Mouse (Mus musculus) midbrain, embryonic 15.5 days (tissue): ENCODE measurements around the gene G430095P16Rik. TPM values are rescaled to one million over a fixed set of nuclear protein-coding genes. Genes with fewer than 3 reads are reported as not detected.

ENCODE experiments used
- ATAC-seq: fragments of 200-750 bp; cut with Nextera tagmentation; replicated peaks from 2 replicates; pipeline ENCODE4 v1.8.0; 2017; ENCODE audit warnings: moderate TSS enrichment
- H3K27ac ChIP-seq: fragments of 300-500 bp; sonication (generic); 2 replicates; pipeline ENCODE4 v1.5.1; 2015; ENCODE audit warnings: mild to moderate bottlenecking, inconsistent platforms
- H3K27me3 ChIP-seq: fragments of 300-500 bp; sonication (generic); replicated peaks from 2 replicates; pipeline ENCODE4 v1.6.1; 2015; ENCODE audit warnings: inconsistent platforms
- H3K36me3 ChIP-seq: fragments of 300-500 bp; sonication (generic); replicated peaks from 2 replicates; pipeline ENCODE4 v1.6.1; 2015; ENCODE audit warnings: inconsistent platforms
- H3K4me1 ChIP-seq: fragments of 300-500 bp; sonication (generic); 2 replicates; pipeline ENCODE4 v1.6.1; 2015; ENCODE audit warnings: inconsistent platforms
- H3K4me2 ChIP-seq: fragments of 300-500 bp; sonication (generic); 2 replicates; pipeline ENCODE4 v1.6.1; 2015; ENCODE audit warnings: inconsistent platforms, mild to moderate bottlenecking, moderate library complexity
- H3K4me3 ChIP-seq: fragments of 300-500 bp; sonication (generic); 2 replicates; pipeline ENCODE4 v1.5.1; 2015; ENCODE audit warnings: mild to moderate bottlenecking, inconsistent platforms
- H3K9ac ChIP-seq: fragments of 300-500 bp; sonication (generic); 2 replicates; pipeline ENCODE4 v1.6.1; 2015; ENCODE audit warnings: mild to moderate bottlenecking, inconsistent platforms
- H3K9me3 ChIP-seq: fragments of 300-500 bp; sonication (generic); 2 replicates; pipeline ENCODE4 v1.6.1; 2016; ENCODE audit warnings: inconsistent platforms
- WGBS: fragments of 180-500 bp; shearing (Covaris S2); methylation state at CpG from one replicate; pipeline ENCODE4 v1.1.7; 2015; ENCODE audit warnings: mixed read lengths; 5-methylcytosine and 5-hydroxymethylcytosine counted together
- polyA plus RNA-seq: library from polyadenylated mRNA; unstranded; fragments of >200 nt; fragmentation: Nextera tagmentation; extraction: Ambion mirVana; gene quantifications from 2 replicates; pipeline ENCODE4 v1.2.1, GENCODE M21; 2015

G430095P16Rik gene
- polyA plus RNA-seq, 1 experiment from 2014 or later: 0.97 TPM

GRCm38 (mm10) chr8:84704867-84705831 is 17.7 kb upstream of the G430095P16Rik start:
- Histone ChIP-seq H3K9ac (no peak overlapping the region), H3K4me3 (peak overlapping the region; percentile 13), H3K9me3 (no peaks in the 10 kb centered on the region), H3K36me3 (no peaks in the 10 kb centered on the region), H3K4me2 (peak overlapping the region; percentile 36), H3K27ac (peak overlapping the region; percentile 61), H3K4me1 (peaks cover 55% of the 10 kb centered on the region), H3K27me3 (peaks cover 68% of the 10 kb centered on the region)
- WGBS: under 1% methylated on average over 59 of the region's 61 CpGs
- no peak for ATAC-seq

- Histone ChIP-seq H3K27me3 (peaks cover 67% of the 10 kb centered on the region), H3K27ac (peak overlapping the region; percentile 75; the same call in 1 of the 2 replicates), H3K4me1 (peaks cover 58% of the 10 kb centered on the region), H3K9me3 (no peaks in the 10 kb centered on the region), H3K4me3 (peak overlapping the region; percentile 13), H3K9ac (no peak overlapping the region), H3K36me3 (no peaks in the 10 kb centered on the region), H3K4me2 (peak overlapping the region; percentile 36)
- ATAC-seq: no peak
- 4% methylated on average over 12 of the region's 12 CpGs for WGBS
Measured at GRCm38 (mm10) chr8:84705960-84706359, 16.8 kb upstream of the G430095P16Rik start.

GRCm38 (mm10) chr8:84706610-84707266 is 16.1 kb upstream of the G430095P16Rik start:
- Histone ChIP-seq H3K4me3 (no peak overlapping the region), H3K9ac (no peak overlapping the region), H3K9me3 (no peaks in the 10 kb centered on the region), H3K27me3 (peaks cover 59% of the 10 kb centered on the region), H3K36me3 (no peaks in the 10 kb centered on the region), H3K27ac (peak overlapping the region; percentile 75), H3K4me2 (peak overlapping the region; percentile 27), H3K4me1 (peaks cover 61% of the 10 kb centered on the region)
- ATAC-seq: no peak
- WGBS: 6% methylated on average over 41 of the region's 45 CpGs

GRCm38 (mm10) chr8:84707267-84707883 is 15.4 kb upstream of the G430095P16Rik start:
- Histone ChIP-seq H3K4me2 (peak overlapping the region; percentile 27), H3K27me3 (peaks cover 53% of the 10 kb centered on the region), H3K4me1 (peaks cover 67% of the 10 kb centered on the region)

GRCm38 (mm10) chr8:84708071-84708541 is 14.7 kb upstream of the G430095P16Rik start:
- no peak overlapping the region for H3K4me3 ChIP-seq
- peak overlapping the region; percentile 23; the same call in 1 of the 2 replicates for H3K4me2 ChIP-seq
- no peak overlapping the region for H3K9ac ChIP-seq
- H3K4me1 ChIP-seq: peaks cover 72% of the 10 kb centered on the region
- WGBS: 2% methylated on average over 15 of the region's 15 CpGs
- H3K9me3 ChIP-seq: no peaks in the 10 kb centered on the region
- H3K27me3 ChIP-seq: peaks cover 45% of the 10 kb centered on the region
- H3K36me3 ChIP-seq: no peaks in the 10 kb centered on the region
- peak overlapping the region; percentile 75 for H3K27ac ChIP-seq
- ATAC-seq: no peak

More at GRCm38 (mm10) chr8:84707267-84707883, 15.4 kb upstream of the G430095P16Rik start:
- H3K9me3 ChIP-seq: no peaks in the 10 kb centered on the region
- H3K36me3 ChIP-seq: no peaks in the 10 kb centered on the region
- H3K9ac ChIP-seq: no peak overlapping the region
- H3K27ac ChIP-seq: peak overlapping the region; percentile 75
- 8% methylated on average over 22 of the region's 22 CpGs for WGBS
- no peak overlapping the region for H3K4me3 ChIP-seq
- no peak for ATAC-seq

- H3K27ac ChIP-seq: peak overlapping the region; percentile 75
- H3K36me3 ChIP-seq: no peaks in the 10 kb centered on the region
- H3K27me3 ChIP-seq: peaks cover 38% of the 10 kb centered on the region
- no peak overlapping the region for H3K4me2 ChIP-seq
- peak; percentile 73 for ATAC-seq
- WGBS: 12% methylated on average over 12 of the region's 12 CpGs
- H3K9me3 ChIP-seq: no peaks in the 10 kb centered on the region
- no peak overlapping the region for H3K4me3 ChIP-seq
- H3K4me1 ChIP-seq: peaks cover 80% of the 10 kb centered on the region
- no peak overlapping the region for H3K9ac ChIP-seq
Measured at GRCm38 (mm10) chr8:84708774-84709475, 13.9 kb upstream of the G430095P16Rik start.

- H3K4me1 ChIP-seq: peaks cover 78% of the 10 kb centered on the region
- 94% methylated on average over 1 of the region's 1 CpGs for WGBS
- H3K27me3 ChIP-seq: peaks cover 35% of the 10 kb centered on the region
- H3K27ac ChIP-seq: peak overlapping the region; percentile 75
- no peak for ATAC-seq
- no peak overlapping the region for H3K4me3 ChIP-seq
- no peak overlapping the region for H3K9ac ChIP-seq
- H3K4me2 ChIP-seq: no peak overlapping the region
- no peaks in the 10 kb centered on the region for H3K9me3 ChIP-seq
- no peaks in the 10 kb centered on the region for H3K36me3 ChIP-seq
Measured at GRCm38 (mm10) chr8:84709931-84710330, 12.9 kb upstream of the G430095P16Rik start.

GRCm38 (mm10) chr8:84711312-84711711 is 11.5 kb upstream of the G430095P16Rik start:
- 36% methylated on average over 3 of the region's 3 CpGs for WGBS

GRCm38 (mm10) chr8:84711933-84712758 is 10.7 kb upstream of the G430095P16Rik start:
- peaks cover 21% of the 10 kb centered on the region for H3K27me3 ChIP-seq
- H3K4me2 ChIP-seq: no peak overlapping the region
- H3K9me3 ChIP-seq: no peaks in the 10 kb centered on the region
- 12% methylated on average over 11 of the region's 11 CpGs for WGBS
- no peak overlapping the region for H3K9ac ChIP-seq
- ATAC-seq: peak; percentile 79
- no peaks in the 10 kb centered on the region for H3K36me3 ChIP-seq
- H3K4me3 ChIP-seq: no peak overlapping the region
- H3K27ac ChIP-seq: peak overlapping the region; percentile 73
- H3K4me1 ChIP-seq: peaks cover 68% of the 10 kb centered on the region

More at GRCm38 (mm10) chr8:84711312-84711711, 11.5 kb upstream of the G430095P16Rik start:
- Histone ChIP-seq H3K4me3 (no peak overlapping the region), H3K9ac (no peak overlapping the region), H3K27ac (peak overlapping the region; percentile 73), H3K36me3 (no peaks in the 10 kb centered on the region), H3K27me3 (peaks cover 27% of the 10 kb centered on the region), H3K4me2 (no peak overlapping the region), H3K4me1 (peaks cover 75% of the 10 kb centered on the region), H3K9me3 (no peaks in the 10 kb centered on the region)
- ATAC-seq: no peak

- no peak overlapping the region for H3K4me2 ChIP-seq
- H3K9me3 ChIP-seq: no peaks in the 10 kb centered on the region
- H3K4me3 ChIP-seq: no peak overlapping the region
- 7% methylated on average over 3 of the region's 3 CpGs for WGBS
- no peak overlapping the region for H3K9ac ChIP-seq
- H3K27ac ChIP-seq: peak overlapping the region; percentile 78
- no peaks in the 10 kb centered on the region for H3K36me3 ChIP-seq
- peaks cover 15% of the 10 kb centered on the region for H3K27me3 ChIP-seq
- peaks cover 63% of the 10 kb centered on the region for H3K4me1 ChIP-seq
- no peak for ATAC-seq
Measured at GRCm38 (mm10) chr8:84712759-84713120, 10.1 kb upstream of the G430095P16Rik start.

- 49% methylated on average over 4 of the region's 4 CpGs for WGBS
Measured at GRCm38 (mm10) chr8:84713381-84713780, 9.4 kb upstream of the G430095P16Rik start.

More at GRCm38 (mm10) chr8:84713381-84713780, 9.4 kb upstream of the G430095P16Rik start:
- ATAC-seq: no peak
- Histone ChIP-seq H3K27me3 (peaks cover 10% of the 10 kb centered on the region), H3K4me2 (no peak overlapping the region), H3K4me3 (no peak overlapping the region), H3K36me3 (no peaks in the 10 kb centered on the region), H3K9me3 (no peaks in the 10 kb centered on the region), H3K9ac (no peak overlapping the region), H3K4me1 (peaks cover 57% of the 10 kb centered on the region), H3K27ac (peak overlapping the region; percentile 78)
